Mouse (Mus musculus) ES-Bruce4 (cell line): Measurements from ENCODE around the gene Tep1.

Experiments used
- CTCF ChIP-seq: IDR thresholded peaks from one replicate; pipeline ENCODE4 v1.8.1; 2011; ENCODE audit warnings: low read depth, low read length
- EP300 ChIP-seq: IDR thresholded peaks from 2 replicates; pipeline ENCODE4 v1.6.1; 2011; ENCODE audit warnings: low read depth, low read length; ENCODE audit not compliant: insufficient read depth

DNA sequence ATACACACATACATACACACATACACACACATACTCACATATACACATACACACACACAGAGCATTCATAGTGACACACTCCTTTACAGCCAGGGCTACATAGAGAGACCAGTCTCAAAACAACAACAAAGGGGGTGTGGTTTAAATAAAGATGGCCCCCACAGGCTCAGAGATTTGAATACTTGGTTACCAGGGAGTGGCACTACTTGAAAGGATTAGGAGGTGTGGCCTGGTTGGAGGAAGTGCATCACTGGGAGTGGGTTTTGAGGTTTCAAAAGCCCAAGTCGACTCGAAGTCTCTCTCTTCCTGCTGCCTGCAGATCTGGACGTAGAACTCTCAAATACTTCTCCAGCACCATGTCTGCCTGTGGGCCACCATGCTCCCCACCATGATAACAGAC, 88.2 kb downstream of the Tep1 start:
- no peak for TF ChIP-seq CTCF
- no peak for TF ChIP-seq EP300
